Mouse (Mus musculus) myocyte (in vitro differentiated cells): Measurements from ENCODE around the gene Syt13.

Experiments used
- CEBPB ChIP-seq: IDR thresholded peaks from 2 replicates; pipeline ENCODE4 v1.6.1; 2011; ENCODE audit warnings: mild to moderate bottlenecking, moderate library complexity; ENCODE audit not compliant: poor library complexity, insufficient read depth, severe bottlenecking
- E2F4 ChIP-seq: IDR thresholded peaks from one replicate; pipeline ENCODE4 v1.6.1; 2011; ENCODE audit warnings: mild to moderate bottlenecking, control low read depth, moderate library complexity; ENCODE audit not compliant: insufficient read depth
- MAX ChIP-seq: IDR thresholded peaks from one replicate; pipeline ENCODE4 v1.6.1; 2011; ENCODE audit warnings: low read depth, mild to moderate bottlenecking, control low read depth
- MYOD1 ChIP-seq, 3 experiments: IDR thresholded peaks; one replicate each; pipeline ENCODE4 v1.6.1; 2011; ENCODE audit warnings: control low read depth in 2 of 3, low read depth in 2 of 3, mild to moderate bottlenecking in 2 of 3, moderate library complexity in 1 of 3; ENCODE audit not compliant: insufficient read length in 2 of 3, control insufficient read depth in 1 of 3
- MYOG ChIP-seq, 3 experiments: IDR thresholded peaks; one replicate each; pipeline ENCODE4 v1.6.1; 2011; ENCODE audit warnings: control low read depth in 2 of 3, low read depth in 2 of 3, mild to moderate bottlenecking in 2 of 3; ENCODE audit not compliant: insufficient read length in 2 of 3, control insufficient read depth in 1 of 3, insufficient read depth in 1 of 3
- POLR2A ChIP-seq: IDR thresholded peaks from one replicate; pipeline ENCODE4 v1.6.1; 2011; ENCODE audit warnings: low read depth, mild to moderate bottlenecking, control low read depth, moderate library complexity; ENCODE audit not compliant: insufficient read length
- POLR2AphosphoS2 ChIP-seq: IDR thresholded peaks from one replicate; pipeline ENCODE4 v1.6.1; 2011; ENCODE audit warnings: low read depth, control low read depth; ENCODE audit not compliant: insufficient read length
- REST ChIP-seq: IDR thresholded peaks from one replicate; pipeline ENCODE4 v1.6.1; 2011; ENCODE audit warnings: mild to moderate bottlenecking, control low read depth, moderate library complexity; ENCODE audit not compliant: insufficient read depth, insufficient read length
- SRF ChIP-seq: IDR thresholded peaks from one replicate; pipeline ENCODE4 v1.6.1; 2011; ENCODE audit warnings: low read depth; ENCODE audit not compliant: control insufficient read depth, insufficient read length
- TCF12 ChIP-seq: IDR thresholded peaks from one replicate; pipeline ENCODE4 v1.6.1; 2011; ENCODE audit warnings: mild to moderate bottlenecking, control low read depth; ENCODE audit not compliant: poor library complexity, insufficient read depth, severe bottlenecking
- TCF3 ChIP-seq: IDR thresholded peaks from one replicate; pipeline ENCODE4 v1.6.1; 2011; ENCODE audit warnings: low read depth, control low read depth; ENCODE audit not compliant: insufficient read length
- USF1 ChIP-seq: IDR thresholded peaks from one replicate; pipeline ENCODE4 v1.6.1; 2011; ENCODE audit warnings: low read depth, mild to moderate bottlenecking, control low read depth, moderate library complexity

DNA sequence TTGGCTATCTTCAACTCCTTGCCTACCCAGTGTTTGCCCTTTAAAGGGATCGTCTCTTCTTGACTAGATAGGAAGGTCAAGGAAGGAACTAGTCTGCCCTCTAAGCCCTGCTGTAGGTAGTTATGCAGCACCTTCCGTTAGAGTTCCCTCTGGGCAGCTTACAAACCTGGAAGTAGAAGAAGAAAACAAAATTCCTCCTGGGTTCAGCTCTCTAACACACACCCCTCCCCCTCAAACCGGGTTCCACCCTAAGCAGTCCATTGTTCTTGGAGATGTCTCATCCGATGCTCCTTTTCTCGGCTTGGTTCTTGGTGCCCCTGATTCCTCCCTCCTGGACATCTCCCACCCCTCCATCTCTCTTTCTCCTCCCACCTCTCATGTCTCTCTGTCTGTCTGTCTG lies 14.8 kb downstream of the Syt13 start:
- TF ChIP-seq POLR2AphosphoS2: no peak
- no peak for TF ChIP-seq POLR2A
- TF ChIP-seq REST: no peak
- TF ChIP-seq TCF3: no peak
- TF ChIP-seq CEBPB: no peak
- no peak for TF ChIP-seq USF1
- TF ChIP-seq MAX: no peak
- TF ChIP-seq TCF12: no peak
- TF ChIP-seq E2F4: no peak
- TF ChIP-seq MYOG (IDR thresholded peaks at IDR 0.05; ENCODE audit: control insufficient read depth in 1 of 3, insufficient read depth in 1 of 3, insufficient read length in 2 of 3, low read depth in 2 of 3): no peak
- no peak for TF ChIP-seq MYOD1 (IDR thresholded peaks at IDR 0.05; ENCODE audit: control insufficient read depth in 1 of 3, insufficient read length in 2 of 3, low read depth in 2 of 3)
- TF ChIP-seq SRF: no peak
